In genomic region chr9:123924589-123925066, GRCm38 (mm10) we compare ENCODE assay signal across 8 mouse cellular contexts. TPM values are rescaled to one million over a fixed set of nuclear protein-coding genes. Genes with fewer than 3 reads are reported as not detected.
DNase-seq lines count a peak whose midpoint lies in the region; ATAC-seq lines count a peak whose summit lies in the region.

No protein-coding gene starts in this region.

- peaks cover 10% of the 10 kb centered on the region; the same call in 1 of the 2 replicates for H3K4me1 ChIP-seq in intestine, embryonic 14.5 days (replicated peaks; ENCODE audit: control insufficient read depth, insufficient read depth, low read length)
- H3K4me1 ChIP-seq in midbrain, embryonic 10.5 days, result peaks cover 25% of the 10 kb centered on the region

- H3K27me3 ChIP-seq in intestine, embryonic 14.5 days (replicated peaks; ENCODE audit: control insufficient read depth, insufficient read depth, low read length), result no peaks in the 10 kb centered on the region
- peaks cover 4% of the 10 kb centered on the region; the same call in 1 of the 2 replicates for H3K27me3 ChIP-seq in midbrain, embryonic 10.5 days (ENCODE audit: low read depth, poor library complexity, severe bottlenecking)

- peak overlapping the region; percentile 46 for H3K9ac ChIP-seq in intestine, embryonic 14.5 days (ENCODE audit: low read length)

- intact Hi-C loops in gastrocnemius, postnatal 14 days (cut with DNase I; ENCODE audit: low total_unique reads), result no loop called here
- intact Hi-C loops in left cerebral cortex, postnatal 36 days (cut with DNase I), result no loop called here

- peak; percentile 97 for DNase-seq in adrenal gland, adult (ENCODE audit: inconsistent age in 2 of 2, low spot score in 1 of 2)
- DNase-seq in embryo, embryonic 10.5 days (ENCODE audit: low spot score), result peak; percentile 84
- peak; percentile 92 for DNase-seq in gastrocnemius, postnatal 14 days
- peak; percentile 90 for DNase-seq in intestine, embryonic 14.5 days (ENCODE audit: low spot score)
- DNase-seq in left cerebral cortex, postnatal 36 days (ENCODE audit: low spot score in 2 of 2), result peak; percentile 89 to 94
- peak; percentile 87 for DNase-seq in midbrain, embryonic 10.5 days (ENCODE audit: low spot score)
- DNase-seq in right cerebral cortex, postnatal 36 days (ENCODE audit: low spot score in 2 of 2), result peak; percentile 87 to 92
- peak; percentile 92 to 93 for DNase-seq in urinary bladder, postnatal 4 days (ENCODE audit: low spot score in 2 of 2)

- peak overlapping the region; percentile 90 for H3K27ac ChIP-seq in intestine, embryonic 14.5 days (ENCODE audit: low read depth)
- H3K27ac ChIP-seq in midbrain, embryonic 10.5 days (replicated peaks), result peak overlapping the region; percentile 95

- H3K4me3 ChIP-seq in intestine, embryonic 14.5 days (ENCODE audit: low read depth, low read length), result peak overlapping the region; percentile 40
- H3K4me3 ChIP-seq in midbrain, embryonic 10.5 days, result peak overlapping the region; percentile 73

- H3K36me3 ChIP-seq in intestine, embryonic 14.5 days (ENCODE audit: control insufficient read depth, insufficient read depth, low read length), result no peaks in the 10 kb centered on the region
- H3K36me3 ChIP-seq in midbrain, embryonic 10.5 days, result no peaks in the 10 kb centered on the region

- H3K4me2 ChIP-seq in intestine, embryonic 14.5 days (ENCODE audit: low read length), result peak overlapping the region; percentile 51

- WGBS in intestine, embryonic 14.5 days, result 1% methylated on average over 39 of the region's 49 CpGs
- WGBS in midbrain, embryonic 10.5 days, result under 1% methylated on average over 49 of the region's 49 CpGs

- ATAC-seq in intestine, embryonic 14.5 days (replicated peaks; ENCODE audit: low FRiP score, low TSS enrichment, low read depth), result peak; percentile 89

- H3K9me3 ChIP-seq in intestine, embryonic 14.5 days (ENCODE audit: control insufficient read depth, low read length), result peaks cover 3% of the 10 kb centered on the region
- no peaks in the 10 kb centered on the region; the same call in 1 of the 2 replicates for H3K9me3 ChIP-seq in midbrain, embryonic 10.5 days (replicated peaks)

RNA-seq across cellular contexts. Expression of gene Ccr1, which starts 43.9 kb away (rescaled TPM):
- total RNA-seq in gastrocnemius, postnatal 14 days (2021), result 1 to 10 TPM in 1 of 2 experiments, under 1 TPM in 1; 0.55 to 1.1 TPM
- polyA plus RNA-seq in intestine, embryonic 14.5 days (2014; fragmentation: Nextera tagmentation; extraction: Ambion mirVana), result 3.0 and 3.8 TPM in 2 replicates
- under 1 TPM; 0.17 to 0.50 TPM for total RNA-seq in left cerebral cortex, postnatal 36 days (2021)
- 0.98 and 1.3 TPM in 2 replicates for polyA plus RNA-seq in midbrain, embryonic 10.5 days (2016; fragmentation: Nextera tagmentation; extraction: Ambion mirVana)

RNA-seq across cellular contexts. Expression of gene Ccr1l1, which starts 53.6 kb away (rescaled TPM):
- total RNA-seq in gastrocnemius, postnatal 14 days (2021), result not detected
- not detected in 2 replicates for polyA plus RNA-seq in intestine, embryonic 14.5 days (2014; fragmentation: Nextera tagmentation; extraction: Ambion mirVana)
- total RNA-seq in left cerebral cortex, postnatal 36 days (2021), result not detected
- not detected in 2 replicates for polyA plus RNA-seq in midbrain, embryonic 10.5 days (2016; fragmentation: Nextera tagmentation; extraction: Ambion mirVana)

Comparison
In these comparisons a context has a peak if more than half of its experiments do, and no peak if none do; other contexts are left out.
1. Peak in every context shown above with its lines: DNase-seq, ATAC-seq, H3K4me3 ChIP-seq and H3K27ac ChIP-seq.